Mouse (Mus musculus) hindbrain, embryonic 10.5 days (tissue): ENCODE results near the gene Bag5. TPM values are rescaled to one million over a fixed set of nuclear protein-coding genes. Genes with fewer than 3 reads are reported as not detected.
A peak's percentile ranks its signal among the peaks of the same experiment; 100 is the strongest.
"Not testable (repeated sequence)": the region's sequence is repeated elsewhere in the genome, so short reads cannot be mapped to it uniquely, and the experiment has no call there.

ENCODE experiments used
- DNase-seq: peaks from one replicate; pipeline ENCODE4 v3.0.0-alpha.2; 2017; ENCODE audit warnings: low spot score
- H3K27ac ChIP-seq: fragments of 300-500 bp; sonication (generic); 2 replicates; pipeline ENCODE4 v1.5.1; 2016; ENCODE audit warnings: mild to moderate bottlenecking, moderate library complexity
- H3K27me3 ChIP-seq: fragments of 300-500 bp; sonication (generic); 2 replicates; pipeline ENCODE4 v1.6.1; 2016; ENCODE audit warnings: mild to moderate bottlenecking; ENCODE audit not compliant: poor library complexity, insufficient read depth, severe bottlenecking
- H3K36me3 ChIP-seq: fragments of 300-500 bp; sonication (generic); 2 replicates; pipeline ENCODE4 v1.6.1; 2016; ENCODE audit warnings: mild to moderate bottlenecking, moderate library complexity
- H3K4me1 ChIP-seq: fragments of 300-500 bp; sonication (generic); replicated peaks from 2 replicates; pipeline ENCODE4 v1.6.1; 2016; ENCODE audit warnings: mild to moderate bottlenecking
- H3K4me3 ChIP-seq: fragments of 300-500 bp; sonication (generic); 2 replicates; pipeline ENCODE4 v1.5.1; 2016; ENCODE audit warnings: mild to moderate bottlenecking, moderate library complexity
- H3K9me3 ChIP-seq: fragments of 300-500 bp; sonication (generic); 2 replicates; pipeline ENCODE4 v1.6.1; 2016; ENCODE audit warnings: mild to moderate bottlenecking, moderate library complexity
- WGBS: fragments of 180-500 bp; shearing (Covaris S2); methylation state at CpG from one replicate; pipeline ENCODE4 v1.1.7; 2016; 5-methylcytosine and 5-hydroxymethylcytosine counted together
- polyA plus RNA-seq: library from polyadenylated mRNA; unstranded; fragments of >200 nt; fragmentation: Nextera tagmentation; extraction: Ambion mirVana; gene quantifications from 2 replicates; pipeline ENCODE4 v1.2.1, GENCODE M21; 2016

The Bag5 gene
- polyA plus RNA-seq, 1 experiment from 2014 or later: 53.6 TPM

DNA sequence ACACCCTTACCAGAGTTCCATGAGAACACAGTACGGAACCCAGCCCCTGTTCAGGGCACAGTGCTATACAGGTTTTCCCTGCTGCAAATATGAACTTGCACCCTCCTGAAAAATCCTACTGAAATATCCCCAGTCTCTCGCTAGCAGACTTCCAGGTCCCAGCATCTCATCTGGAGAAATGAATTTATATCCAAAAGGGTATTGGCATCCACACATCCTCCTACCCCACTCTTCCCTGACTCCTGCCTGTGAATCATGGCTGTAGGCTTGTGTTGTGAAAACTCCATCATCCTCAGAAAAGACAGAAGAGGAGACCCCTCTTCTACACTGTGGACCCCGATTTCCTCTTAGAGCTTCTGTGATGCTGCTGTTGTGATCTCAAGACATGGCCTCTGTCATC is 37.7 kb upstream of the Bag5 start:
- H3K27ac ChIP-seq: no peak overlapping the region
- 93% methylated on average over 3 of the region's 3 CpGs for WGBS
- no peak for DNase-seq
- no peaks in the 10 kb centered on the region for H3K9me3 ChIP-seq
- peaks cover 7% of the 10 kb centered on the region for H3K4me1 ChIP-seq
- no peaks in the 10 kb centered on the region for H3K36me3 ChIP-seq
- H3K4me3 ChIP-seq: no peak overlapping the region
- no peaks in the 10 kb centered on the region for H3K27me3 ChIP-seq

- peaks cover 9% of the 10 kb centered on the region for H3K4me1 ChIP-seq
- no peak overlapping the region for H3K27ac ChIP-seq
- no peaks in the 10 kb centered on the region for H3K27me3 ChIP-seq
- WGBS: 82% methylated on average over 7 of the region's 7 CpGs
- no peak for DNase-seq
- no peaks in the 10 kb centered on the region for H3K9me3 ChIP-seq
- no peaks in the 10 kb centered on the region for H3K36me3 ChIP-seq
- no peak overlapping the region for H3K4me3 ChIP-seq
Observed at GRCm38 (mm10) chr12:111747421-111747820, 34.4 kb upstream of the Bag5 start.

- no peak overlapping the region for H3K4me3 ChIP-seq
- H3K9me3 ChIP-seq: no peaks in the 10 kb centered on the region
- 76% methylated on average over 5 of the region's 5 CpGs for WGBS
- H3K4me1 ChIP-seq: peaks cover 9% of the 10 kb centered on the region
- peak overlapping the region; percentile 35; the same call in 1 of the 2 replicates for H3K27ac ChIP-seq
- no peaks in the 10 kb centered on the region for H3K36me3 ChIP-seq
- no peaks in the 10 kb centered on the region for H3K27me3 ChIP-seq
- DNase-seq: no peak
Observed at GRCm38 (mm10) chr12:111746091-111746490, 33.0 kb upstream of the Bag5 start.

DNA sequence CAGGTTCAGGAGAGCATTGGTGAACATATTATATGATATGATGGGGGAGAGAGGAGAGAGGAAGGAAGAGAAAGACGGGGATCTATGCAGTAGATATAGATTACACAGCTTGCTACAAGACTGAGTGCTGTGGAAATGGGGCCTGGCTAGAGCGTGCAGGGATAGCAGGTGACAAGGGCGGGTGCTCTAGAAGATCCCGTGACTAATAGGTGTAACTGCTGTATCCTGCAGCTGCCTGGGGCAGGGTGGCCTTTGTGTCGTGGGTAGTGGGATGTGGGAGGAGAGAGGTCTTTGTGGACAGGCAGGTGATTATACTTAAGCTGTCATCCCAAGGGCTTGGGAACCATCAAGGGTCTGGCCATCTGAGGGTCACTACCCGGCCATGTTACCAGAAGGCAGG is 32.2 kb upstream of the Bag5 start:
- no peaks in the 10 kb centered on the region for H3K27me3 ChIP-seq
- H3K4me3 ChIP-seq: no peak overlapping the region
- H3K4me1 ChIP-seq: peaks cover 9% of the 10 kb centered on the region
- WGBS: 76% methylated on average over 6 of the region's 6 CpGs
- no peak overlapping the region for H3K27ac ChIP-seq
- no peak for DNase-seq
- H3K9me3 ChIP-seq: no peaks in the 10 kb centered on the region
- H3K36me3 ChIP-seq: no peaks in the 10 kb centered on the region

- Histone ChIP-seq H3K27ac (peak overlapping the region; percentile 35; the same call in 1 of the 2 replicates), H3K27me3 (no peaks in the 10 kb centered on the region), H3K36me3 (no peaks in the 10 kb centered on the region), H3K4me3 (no peak overlapping the region), H3K9me3 (no peaks in the 10 kb centered on the region), H3K4me1 (peaks cover 9% of the 10 kb centered on the region)
- WGBS: 84% methylated on average over 11 of the region's 11 CpGs
- no peak for DNase-seq
Observed at GRCm38 (mm10) chr12:111743981-111744423, 30.9 kb upstream of the Bag5 start.

- Histone ChIP-seq H3K4me3 (no peak overlapping the region), H3K36me3 (no peaks in the 10 kb centered on the region), H3K27me3 (no peaks in the 10 kb centered on the region), H3K9me3 (no peaks in the 10 kb centered on the region), H3K27ac (no peak overlapping the region), H3K4me1 (peaks cover 9% of the 10 kb centered on the region)
- no peak for DNase-seq
- 71% methylated on average over 2 of the region's 2 CpGs for WGBS
Observed at GRCm38 (mm10) chr12:111743419-111743818, 30.4 kb upstream of the Bag5 start.

- Histone ChIP-seq H3K27me3 (no peaks in the 10 kb centered on the region), H3K36me3 (no peaks in the 10 kb centered on the region), H3K9me3 (no peaks in the 10 kb centered on the region), H3K4me1 (peaks cover 8% of the 10 kb centered on the region), H3K27ac (no peak overlapping the region), H3K4me3 (no peak overlapping the region)
- no peak for DNase-seq
- 80% methylated on average over 8 of the region's 8 CpGs for WGBS
Observed at GRCm38 (mm10) chr12:111741338-111741737, 28.3 kb upstream of the Bag5 start.

DNA sequence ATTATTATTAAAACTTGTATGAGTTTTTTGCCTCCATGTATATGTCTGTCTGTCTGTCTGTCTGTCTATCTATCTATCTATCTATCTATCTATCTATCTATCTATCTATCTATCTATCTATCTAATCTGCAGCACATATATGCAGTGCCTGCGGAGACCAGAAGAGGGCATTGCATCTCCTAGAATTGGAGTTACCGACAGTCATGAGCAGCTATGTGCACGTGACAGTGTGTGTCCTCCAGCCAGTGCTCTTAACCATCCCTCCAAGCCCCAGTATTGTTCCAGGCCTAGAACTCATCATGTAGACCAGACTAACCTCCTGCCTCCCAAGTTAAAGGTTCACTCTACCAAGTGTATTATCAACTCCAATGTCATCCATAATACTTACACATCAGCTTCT is 25.7 kb upstream of the Bag5 start:
- peak; percentile 67 for DNase-seq
- no peak overlapping the region for H3K27ac ChIP-seq
- no peak overlapping the region for H3K4me3 ChIP-seq
- no peaks in the 10 kb centered on the region; the same call in 1 of the 2 replicates for H3K4me1 ChIP-seq
- no peaks in the 10 kb centered on the region for H3K27me3 ChIP-seq
- no peaks in the 10 kb centered on the region for H3K9me3 ChIP-seq
- 7% methylated on average over 3 of the region's 3 CpGs for WGBS
- H3K36me3 ChIP-seq: no peaks in the 10 kb centered on the region

DNA sequence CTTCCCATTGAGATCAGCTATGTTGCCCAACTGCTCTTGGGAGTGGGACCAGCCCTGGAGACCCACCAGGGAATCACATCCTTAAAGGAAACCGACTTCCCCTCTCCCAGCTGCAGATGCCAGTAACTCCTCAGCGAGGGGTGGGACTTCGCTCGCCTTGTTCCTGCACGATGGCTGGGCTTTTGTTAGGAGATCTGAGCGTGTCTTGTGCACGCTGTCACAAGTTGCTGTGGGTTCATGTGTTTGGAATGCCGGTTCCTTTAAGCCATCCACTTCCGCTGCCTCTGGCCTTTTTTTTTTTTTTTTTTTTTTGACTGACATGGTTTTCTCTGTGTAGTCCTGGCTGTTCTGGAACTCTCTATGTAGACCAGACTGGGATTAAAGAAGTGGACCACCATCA is 24.3 kb upstream of the Bag5 start:
- WGBS: 60% methylated on average over 9 of the region's 9 CpGs
- Histone ChIP-seq H3K36me3 (no peaks in the 10 kb centered on the region), H3K27me3 (no peaks in the 10 kb centered on the region), H3K4me3 (no peak overlapping the region), H3K4me1 (peaks cover 7% of the 10 kb centered on the region), H3K27ac (no peak overlapping the region), H3K9me3 (no peaks in the 10 kb centered on the region)
- DNase-seq: no peak

DNA sequence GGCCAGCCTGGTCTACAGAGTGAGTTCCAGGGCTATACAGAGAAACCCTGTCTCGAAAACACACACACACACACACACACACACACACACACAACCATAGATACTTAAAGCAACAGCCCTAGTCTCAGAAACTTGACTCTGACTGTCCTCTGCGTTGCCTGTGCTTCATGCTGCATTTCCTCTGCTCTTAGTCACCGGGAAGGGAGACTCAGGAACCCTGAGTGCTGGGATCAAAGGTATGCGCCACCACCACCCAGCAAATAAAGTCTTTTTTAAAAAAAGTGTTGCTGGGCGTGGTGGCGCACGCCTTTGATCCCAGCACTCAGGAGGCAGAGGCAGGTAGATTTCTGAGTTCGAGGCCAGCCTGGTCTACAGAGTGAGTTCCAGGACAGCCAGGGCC is 23.6 kb upstream of the Bag5 start:
- not testable (repeated sequence) for H3K4me3 ChIP-seq, DNase-seq, H3K27ac ChIP-seq, H3K9me3 ChIP-seq, H3K27me3 ChIP-seq, H3K36me3 ChIP-seq
- H3K4me1 ChIP-seq: peaks cover 13% of the 10 kb centered on the region
- WGBS: 91% methylated on average over 8 of the region's 8 CpGs

DNA sequence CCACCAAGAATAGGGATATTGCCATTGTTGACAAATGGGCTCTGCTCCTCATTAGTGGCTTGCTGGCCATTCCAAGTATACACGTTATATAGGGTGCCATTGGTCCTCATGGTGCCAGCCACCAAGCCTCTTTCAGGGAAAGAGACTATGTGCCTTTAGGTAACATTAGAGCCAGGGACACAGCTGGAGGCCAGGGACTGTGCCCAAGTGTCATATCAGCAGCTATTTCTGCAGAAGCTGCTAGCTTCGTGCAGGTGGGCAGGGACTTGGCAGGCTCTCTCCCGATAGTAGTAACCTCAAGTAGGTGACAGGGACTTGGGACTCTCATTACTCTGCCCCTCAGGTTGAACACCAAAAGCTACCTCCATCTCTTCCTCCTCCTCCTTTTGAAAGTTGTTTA is 21.9 kb upstream of the Bag5 start:
- DNase-seq: no peak
- 92% methylated on average over 3 of the region's 3 CpGs for WGBS

GRCm38 (mm10) chr12:111732921-111733320 is 19.9 kb upstream of the Bag5 start:
- no peaks in the 10 kb centered on the region for H3K9me3 ChIP-seq
- peaks cover 28% of the 10 kb centered on the region for H3K36me3 ChIP-seq
- DNase-seq: no peak
- 0 out of 2 replicates have a peak overlapping the region, but pooled peaks have one; percentile 13 for H3K4me3 ChIP-seq
- H3K27me3 ChIP-seq: peaks cover 3% of the 10 kb centered on the region; the same call in 1 of the 2 replicates
- WGBS: 58% methylated on average over 5 of the region's 5 CpGs
- H3K27ac ChIP-seq: peak overlapping the region; percentile 42; the same call in 1 of the 2 replicates
- H3K4me1 ChIP-seq: peaks cover 13% of the 10 kb centered on the region

More for the DNA sequence above, 21.9 kb upstream of the Bag5 start:
- Histone ChIP-seq H3K4me3 (no peak overlapping the region), H3K27me3 (peaks cover 3% of the 10 kb centered on the region; the same call in 1 of the 2 replicates), H3K27ac (no peak overlapping the region), H3K4me1 (peaks cover 13% of the 10 kb centered on the region), H3K9me3 (no peaks in the 10 kb centered on the region), H3K36me3 (peaks cover 11% of the 10 kb centered on the region)

GRCm38 (mm10) chr12:111731822-111732807 is 19.1 kb upstream of the Bag5 start:
- peaks cover 3% of the 10 kb centered on the region; the same call in 1 of the 2 replicates for H3K27me3 ChIP-seq
- H3K4me1 ChIP-seq: peaks cover 13% of the 10 kb centered on the region
- no peaks in the 10 kb centered on the region for H3K9me3 ChIP-seq
- peak; percentile 90 for DNase-seq
- WGBS: 31% methylated on average over 30 of the region's 30 CpGs
- H3K4me3 ChIP-seq: peak overlapping the region; percentile 13; the same call in 1 of the 2 replicates
- H3K36me3 ChIP-seq: peaks cover 36% of the 10 kb centered on the region
- peak overlapping the region; percentile 42; the same call in 1 of the 2 replicates for H3K27ac ChIP-seq
